Mouse (Mus musculus) frontal cortex, adult (tissue): ENCODE measurements around the gene Lonp2.

Experiments
- ATAC-seq: cut with Nextera tagmentation; 2 replicates; pipeline ENCODE4 v1.9.2; 2017; ENCODE audit warnings: mild to moderate bottlenecking, moderate library complexity, mixed read lengths; ENCODE audit not compliant: low TSS enrichment

Gene Lonp2

DNA sequence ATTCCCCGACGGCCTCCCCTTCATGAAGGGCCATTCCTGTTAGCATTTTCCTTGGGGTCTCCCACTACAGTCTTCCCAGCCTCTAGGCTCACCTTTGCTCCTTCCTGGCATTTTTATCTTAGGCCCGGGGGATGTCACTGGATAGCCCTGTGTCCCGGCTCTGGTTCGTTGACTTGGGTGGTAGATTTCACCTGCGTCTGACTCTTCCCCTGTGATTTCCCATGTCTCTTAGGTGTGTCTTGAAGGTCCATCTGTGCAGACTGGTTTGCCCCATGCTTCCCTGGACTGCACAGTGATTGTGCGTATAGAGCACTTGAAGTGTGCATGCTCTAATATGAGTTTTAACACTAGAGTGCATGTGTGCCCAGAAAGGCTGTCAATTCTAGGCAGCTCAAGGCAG, 1.1 kb downstream of the Lonp2 start:
- no peak for ATAC-seq

GRCm38 (mm10) chr8:86630212-86630611, 6.4 kb downstream of the Lonp2 start:
- no peak for ATAC-seq

- ATAC-seq, result no peak
Measured at GRCm38 (mm10) chr8:86631395-86631794, 7.6 kb downstream of the Lonp2 start.

GRCm38 (mm10) chr8:86637826-86638225, 14.0 kb downstream of the Lonp2 start:
- peak; percentile 69 for ATAC-seq

DNA sequence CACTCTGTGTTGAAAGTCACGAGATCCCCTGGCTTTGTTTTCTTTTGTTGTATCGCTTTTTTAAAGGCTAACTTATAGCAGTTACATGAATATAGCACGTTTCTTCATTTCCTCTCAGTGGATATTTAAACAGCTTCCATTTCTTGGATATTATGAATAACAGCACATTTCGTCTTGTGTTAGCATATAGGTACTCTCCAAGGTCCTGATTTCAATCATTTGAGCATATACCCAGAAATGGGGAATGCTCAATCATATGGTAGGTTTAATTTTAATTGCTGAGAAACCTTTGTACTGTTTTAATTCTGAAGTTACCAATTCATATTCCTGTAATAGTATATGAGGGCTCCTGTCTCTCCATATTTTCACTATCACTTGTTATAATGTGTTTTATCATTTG, 15.1 kb downstream of the Lonp2 start:
- no peak for ATAC-seq

DNA sequence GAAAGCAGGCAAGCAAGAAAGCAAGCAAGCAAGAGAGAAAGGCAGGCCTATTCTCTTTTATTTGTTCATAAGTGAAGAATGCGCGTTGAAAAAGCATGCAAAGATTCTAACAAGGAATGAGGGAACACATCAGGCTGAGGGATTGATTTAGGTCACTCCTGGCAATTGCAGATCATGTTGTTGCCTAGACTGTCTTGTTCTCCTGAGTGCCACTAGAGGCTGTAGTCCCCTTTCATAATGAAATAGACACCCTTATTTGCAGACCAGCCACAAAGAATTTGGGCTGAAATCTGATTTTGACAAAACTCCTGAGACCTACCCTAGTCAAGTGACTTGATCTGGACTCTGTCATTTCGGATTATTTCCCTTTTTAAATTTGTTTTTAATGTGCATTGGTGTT, 18.8 kb downstream of the Lonp2 start:
- ATAC-seq, result peak; percentile 79

DNA sequence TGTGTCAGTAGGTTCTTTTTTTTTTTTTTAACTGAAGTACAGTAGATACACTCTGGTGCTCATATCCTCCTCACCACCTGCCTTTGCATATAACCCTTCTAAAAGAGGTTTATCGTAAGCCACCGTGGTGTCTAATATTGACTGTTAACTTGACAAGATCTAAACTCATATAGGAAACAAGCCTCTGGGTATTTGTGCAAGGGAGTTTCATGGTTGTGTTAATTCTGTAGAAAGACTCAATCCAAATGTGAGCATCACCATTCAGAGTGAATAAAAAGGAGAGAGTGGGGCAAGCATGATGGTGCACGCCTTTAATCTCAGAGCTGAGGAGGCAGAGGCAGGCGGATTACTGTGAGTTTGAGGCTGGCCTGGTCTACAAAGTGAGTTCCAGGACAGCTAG, 20.8 kb downstream of the Lonp2 start:
- no peak for ATAC-seq

DNA sequence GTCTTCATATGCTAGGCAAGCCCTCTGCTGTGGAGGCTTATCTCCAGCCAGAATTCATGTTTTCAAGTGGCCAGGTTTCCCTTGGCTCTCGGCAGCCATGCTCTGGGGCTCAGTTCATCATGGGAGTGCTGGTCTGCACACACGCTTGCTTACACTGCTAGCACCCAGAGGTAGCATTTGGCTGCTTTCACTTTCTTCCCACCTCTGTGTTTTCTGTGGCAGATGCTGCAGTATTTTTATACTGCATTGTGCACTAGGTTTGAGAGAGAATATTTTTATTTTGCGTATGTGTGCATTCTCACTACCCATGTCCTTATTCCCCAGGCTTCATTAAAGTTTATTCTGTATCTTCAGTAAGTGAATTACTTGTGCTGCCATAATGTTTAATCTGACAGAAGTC, 23.9 kb downstream of the Lonp2 start:
- ATAC-seq, result peak; percentile 42

DNA sequence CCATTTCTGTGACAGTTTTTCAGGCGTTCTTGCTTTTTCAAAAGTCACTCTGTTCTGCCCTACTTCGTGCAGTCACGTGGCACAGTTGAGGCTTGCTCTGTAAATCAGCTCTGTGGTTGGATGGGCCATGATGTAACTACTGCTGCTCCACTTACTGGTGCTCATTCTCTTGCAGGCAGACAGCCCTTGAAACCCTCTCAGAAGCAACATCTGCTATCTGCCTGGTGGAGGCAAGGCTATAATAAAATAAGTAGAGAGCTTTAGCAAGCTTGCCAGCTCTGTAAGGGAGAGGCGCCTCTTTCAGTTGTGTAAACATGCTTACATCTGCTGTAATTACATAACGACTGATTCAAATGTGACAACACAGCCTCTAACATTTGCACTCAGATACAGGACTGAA, 27.6 kb downstream of the Lonp2 start:
- peak; percentile 95 for ATAC-seq

GRCm38 (mm10) chr8:86652546-86652945, 28.7 kb downstream of the Lonp2 start:
- no peak for ATAC-seq

- no peak for ATAC-seq
Measured at GRCm38 (mm10) chr8:86654578-86654977, 30.7 kb downstream of the Lonp2 start.

GRCm38 (mm10) chr8:86668750-86669149, 44.9 kb downstream of the Lonp2 start:
- no peak; the same call in 1 of the 2 replicates for ATAC-seq

GRCm38 (mm10) chr8:86669259-86669658, 45.4 kb downstream of the Lonp2 start:
- no peak for ATAC-seq

GRCm38 (mm10) chr8:86686629-86687028, 62.8 kb downstream of the Lonp2 start:
- ATAC-seq, result no peak

DNA sequence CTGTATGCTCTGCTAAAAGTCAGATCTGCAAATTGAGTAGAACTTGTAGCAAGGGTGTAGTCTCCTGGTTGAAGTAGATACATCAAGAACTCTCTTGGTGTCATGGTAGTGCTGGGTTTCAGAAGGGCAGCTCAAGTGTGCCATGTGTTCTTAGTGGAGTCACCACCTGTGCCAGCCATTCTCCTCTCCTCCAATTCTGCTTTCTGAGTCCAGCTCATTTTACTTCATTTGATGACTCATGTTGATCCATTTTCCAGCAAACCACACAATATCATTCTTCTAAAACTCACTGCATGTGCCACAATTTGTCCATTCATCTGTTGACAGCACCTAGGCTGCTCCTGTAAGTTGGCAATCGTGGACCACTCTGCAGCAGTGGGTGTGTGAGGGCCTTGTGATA, 68.3 kb downstream of the Lonp2 start:
- no peak for ATAC-seq

DNA sequence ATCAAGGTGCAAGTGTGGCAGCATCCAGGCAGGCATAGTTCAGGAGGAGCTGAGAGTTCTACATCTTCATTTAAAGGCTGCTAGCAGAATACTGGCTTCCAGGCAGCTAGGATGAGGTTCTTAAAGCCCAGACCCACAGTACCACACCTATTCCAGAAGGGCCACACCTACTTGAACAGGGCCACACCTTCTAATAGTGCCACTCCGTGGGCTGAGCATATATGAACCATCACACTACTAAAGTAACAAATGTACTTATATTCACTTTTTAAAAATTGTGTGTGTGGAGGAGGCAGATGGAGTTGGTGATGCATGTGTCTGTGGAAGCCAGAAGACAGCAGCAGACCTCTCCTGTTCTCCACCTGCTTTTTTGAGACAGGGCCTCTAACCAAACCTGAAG, 70.2 kb downstream of the Lonp2 start:
- no peak for ATAC-seq

- ATAC-seq, result no peak
Measured at GRCm38 (mm10) chr8:86695703-86696102, 71.9 kb downstream of the Lonp2 start.

- ATAC-seq, result no peak
Measured at GRCm38 (mm10) chr8:86698811-86699421, 75.1 kb downstream of the Lonp2 start.

DNA sequence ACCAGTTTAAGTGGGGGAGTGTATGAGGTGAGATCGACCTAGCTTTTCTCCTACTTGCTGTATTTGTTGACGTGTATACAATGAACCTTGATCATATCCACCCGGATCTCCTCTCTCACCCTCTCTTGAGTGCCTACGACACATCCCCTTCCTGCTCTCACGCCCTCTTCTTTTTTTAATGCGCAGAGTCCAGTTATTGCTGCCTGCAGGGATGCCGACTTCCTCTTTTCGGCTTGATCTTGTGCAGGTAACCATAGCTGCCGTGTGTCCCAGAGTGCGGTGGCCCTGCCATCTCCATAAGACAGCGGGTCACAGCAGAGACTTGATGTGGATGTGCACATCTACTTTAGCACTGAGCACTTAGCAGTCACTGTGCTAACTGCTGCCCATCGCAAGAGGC, 75.6 kb downstream of the Lonp2 start:
- no peak for ATAC-seq

- no peak for ATAC-seq
Measured at GRCm38 (mm10) chr8:86702453-86702852, 78.6 kb downstream of the Lonp2 start.

DNA sequence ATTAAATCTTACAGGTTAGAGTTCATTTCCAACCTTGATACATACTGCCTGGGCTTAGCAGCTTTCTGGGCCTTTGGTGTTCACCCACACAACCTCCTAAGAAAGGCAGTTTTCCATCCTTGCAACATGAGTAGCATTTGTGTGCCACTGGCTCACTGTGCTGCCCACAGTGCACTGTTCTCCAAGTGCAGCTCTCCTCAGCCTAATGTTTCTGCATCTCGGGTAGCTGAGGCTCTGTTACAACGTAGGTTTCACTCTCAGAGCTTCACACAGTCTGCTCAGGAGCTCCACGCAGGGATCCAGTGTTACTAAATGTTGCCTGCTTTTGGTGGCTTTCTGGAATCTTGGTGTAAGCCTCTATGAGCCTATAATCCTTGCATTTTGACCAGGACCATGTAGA, 81.5 kb downstream of the Lonp2 start:
- peak; percentile 82 for ATAC-seq

GRCm38 (mm10) chr8:86706756-86707155, 82.9 kb downstream of the Lonp2 start:
- no peak for ATAC-seq

DNA sequence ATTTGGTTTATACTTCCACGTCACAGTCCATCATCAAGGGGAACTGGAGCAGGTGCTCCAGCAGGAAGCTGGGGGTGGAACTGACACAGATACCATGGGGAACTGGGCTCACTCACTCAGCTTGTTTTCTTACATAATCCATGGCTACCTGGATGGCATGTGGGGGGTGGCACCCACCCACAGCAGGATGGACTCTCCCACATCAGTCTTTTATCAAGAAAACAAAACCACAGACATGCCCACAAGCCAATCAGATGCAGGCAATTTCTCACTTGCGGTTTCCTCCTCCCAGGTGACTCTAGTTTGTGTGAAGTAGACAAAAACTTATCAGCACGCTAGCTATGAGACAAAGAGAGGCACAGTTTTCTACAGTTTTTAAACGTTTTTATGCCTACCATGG, 84.0 kb downstream of the Lonp2 start:
- ATAC-seq, result peak; percentile 51

DNA sequence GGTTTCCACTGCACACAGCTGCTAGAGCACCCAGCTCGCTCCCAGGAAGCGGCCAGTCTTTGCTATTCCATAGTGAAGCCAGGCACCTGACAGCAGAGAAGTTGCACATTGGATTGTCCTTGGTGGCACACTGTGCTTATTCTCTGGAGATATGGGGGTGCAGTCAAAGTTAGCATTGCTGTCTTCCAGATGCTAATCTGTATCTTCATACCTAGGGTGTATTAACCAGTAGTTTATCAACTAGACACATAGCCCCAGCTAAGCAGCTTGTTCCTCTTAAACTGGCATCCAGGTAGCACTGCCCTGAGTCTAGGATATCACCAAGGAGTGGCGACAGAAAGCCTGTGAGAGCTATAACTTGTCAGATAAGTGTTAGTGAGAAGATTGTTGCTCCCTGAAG, 88.8 kb downstream of the Lonp2 start:
- no peak for ATAC-seq
